Mouse (Mus musculus): Measurements from ENCODE around the gene Tcf12. TPM values are rescaled to one million over a fixed set of nuclear protein-coding genes. Genes with fewer than 3 reads are reported as not detected.

Gene Tcf12
- total and polyA plus RNA-seq, 3 experiments: 34.7 to 329 (median 80.7) TPM

GRCm38 (mm10) chr9:71895291-71895690 is 216.4 kb downstream of the Tcf12 start:
- Histone ChIP-seq H3K9me3 (replicated peaks) (no peaks in the 10 kb centered on the region), H3K4me1 (ENCODE audit: insufficient read depth, low read depth, low read length) (peaks cover 2% of the 10 kb centered on the region; the same call in 1 of the 2 replicates), H3K36me3 (replicated peaks) (peaks cover 26% of the 10 kb centered on the region), H3K27me3 (ENCODE audit: insufficient read depth, low read length) (no peaks in the 10 kb centered on the region), H3K4me3 (ENCODE audit: low read depth, low read length) (no peak overlapping the region)
- ATAC-seq (ENCODE audit: extremely low read depth, insufficient number of reproducible peaks, low FRiP score, poor library complexity, severe bottlenecking) (no peak), DNase-seq (ENCODE audit: low spot score) (no peak)
- TF ChIP-seq TAL1 (conservative IDR thresholded peaks at IDR 0.05; ENCODE audit: low read depth, low read length) (no peak), POLR2AphosphoS5 (IDR thresholded peaks at IDR 0.05; ENCODE audit: insufficient replicate concordance, low read depth, low read length) (no peak), GATA2 (IDR thresholded peaks at IDR 0.05; ENCODE audit: borderline replicate concordance, low read depth, low read length) (no peak), GATA1 (IDR thresholded peaks at IDR 0.05; ENCODE audit: borderline replicate concordance, low read length) (no peak), CTCF (IDR thresholded peaks at IDR 0.05; ENCODE audit: low read depth, low read length) (no peak)

- ATAC-seq (ENCODE audit: extremely low read depth, insufficient number of reproducible peaks, low FRiP score, poor library complexity, severe bottlenecking): no peak
- H3K27me3 ChIP-seq (ENCODE audit: insufficient read depth, low read length): no peaks in the 10 kb centered on the region
- peaks cover 2% of the 10 kb centered on the region; the same call in 1 of the 2 replicates for H3K4me1 ChIP-seq (ENCODE audit: insufficient read depth, low read depth, low read length)
- no peak overlapping the region for H3K4me3 ChIP-seq (ENCODE audit: low read depth, low read length)
- no peaks in the 10 kb centered on the region for H3K9me3 ChIP-seq (replicated peaks)
- H3K36me3 ChIP-seq (replicated peaks): peaks cover 25% of the 10 kb centered on the region
- no peak for DNase-seq (ENCODE audit: low spot score)
- no peak for TF ChIP-seq POLR2AphosphoS5 (IDR thresholded peaks at IDR 0.05; ENCODE audit: insufficient replicate concordance, low read depth, low read length)
- no peak for TF ChIP-seq TAL1 (conservative IDR thresholded peaks at IDR 0.05; ENCODE audit: low read depth, low read length)
- TF ChIP-seq CTCF (IDR thresholded peaks at IDR 0.05; ENCODE audit: low read depth, low read length): no peak
- TF ChIP-seq GATA2 (IDR thresholded peaks at IDR 0.05; ENCODE audit: borderline replicate concordance, low read depth, low read length): no peak
- TF ChIP-seq GATA1 (IDR thresholded peaks at IDR 0.05; ENCODE audit: borderline replicate concordance, low read length): no peak
Measured at GRCm38 (mm10) chr9:71894943-71895286, 216.8 kb downstream of the Tcf12 start.

- TF ChIP-seq TAL1 (conservative IDR thresholded peaks at IDR 0.05; ENCODE audit: low read depth, low read length) (no peak), GATA1 (IDR thresholded peaks at IDR 0.05; ENCODE audit: borderline replicate concordance, low read length) (no peak), GATA2 (IDR thresholded peaks at IDR 0.05; ENCODE audit: borderline replicate concordance, low read depth, low read length) (no peak), CTCF (IDR thresholded peaks at IDR 0.05; ENCODE audit: low read depth, low read length) (no peak), POLR2AphosphoS5 (IDR thresholded peaks at IDR 0.05; ENCODE audit: insufficient replicate concordance, low read depth, low read length) (no peak)
- ATAC-seq (ENCODE audit: extremely low read depth, insufficient number of reproducible peaks, low FRiP score, poor library complexity, severe bottlenecking) (no peak), DNase-seq (ENCODE audit: low spot score) (no peak)
- H3K9me3 ChIP-seq (replicated peaks): no peaks in the 10 kb centered on the region
- H3K27me3 ChIP-seq (ENCODE audit: insufficient read depth, low read length): no peaks in the 10 kb centered on the region
- no peak overlapping the region for H3K4me3 ChIP-seq (ENCODE audit: low read depth, low read length)
- H3K4me1 ChIP-seq (ENCODE audit: insufficient read depth, low read depth, low read length): peaks cover 2% of the 10 kb centered on the region; the same call in 1 of the 2 replicates
- H3K36me3 ChIP-seq (replicated peaks): peaks cover 25% of the 10 kb centered on the region
Measured at GRCm38 (mm10) chr9:71894246-71894942, 217.3 kb downstream of the Tcf12 start.

- peaks cover 4% of the 10 kb centered on the region; the same call in 1 of the 2 replicates for H3K4me1 ChIP-seq (ENCODE audit: insufficient read depth, low read depth, low read length)
- DNase-seq (ENCODE audit: low spot score): no peak
- TF ChIP-seq GATA2 (IDR thresholded peaks at IDR 0.05; ENCODE audit: borderline replicate concordance, low read depth, low read length): no peak
- TF ChIP-seq CTCF (IDR thresholded peaks at IDR 0.05; ENCODE audit: low read depth, low read length): no peak
- no peak for TF ChIP-seq TAL1 (conservative IDR thresholded peaks at IDR 0.05; ENCODE audit: low read depth, low read length)
- TF ChIP-seq POLR2AphosphoS5 (IDR thresholded peaks at IDR 0.05; ENCODE audit: insufficient replicate concordance, low read depth, low read length): no peak
- no peak for TF ChIP-seq GATA1 (IDR thresholded peaks at IDR 0.05; ENCODE audit: borderline replicate concordance, low read length)
- no peaks in the 10 kb centered on the region for H3K9me3 ChIP-seq (replicated peaks)
- no peak overlapping the region for H3K4me3 ChIP-seq (ENCODE audit: low read depth, low read length)
- H3K36me3 ChIP-seq (replicated peaks): peaks cover 18% of the 10 kb centered on the region
- no peak for ATAC-seq (ENCODE audit: extremely low read depth, insufficient number of reproducible peaks, low FRiP score, poor library complexity, severe bottlenecking)
- no peaks in the 10 kb centered on the region for H3K27me3 ChIP-seq (ENCODE audit: insufficient read depth, low read length)
Measured at GRCm38 (mm10) chr9:71888450-71888849, 223.2 kb downstream of the Tcf12 start.

- no peak for ATAC-seq (ENCODE audit: extremely low read depth, insufficient number of reproducible peaks, low FRiP score, poor library complexity, severe bottlenecking)
- Histone ChIP-seq H3K4me1 (ENCODE audit: insufficient read depth, low read depth, low read length) (no peaks in the 10 kb centered on the region), H3K27me3 (ENCODE audit: insufficient read depth, low read length) (no peaks in the 10 kb centered on the region), H3K9me3 (replicated peaks) (no peaks in the 10 kb centered on the region), H3K36me3 (replicated peaks) (peaks cover 60% of the 10 kb centered on the region), H3K4me3 (ENCODE audit: low read depth, low read length) (no peak overlapping the region)
- DNase-seq (ENCODE audit: low spot score): no peak
- TF ChIP-seq TAL1 (conservative IDR thresholded peaks at IDR 0.05; ENCODE audit: low read depth, low read length) (no peak), GATA2 (IDR thresholded peaks at IDR 0.05; ENCODE audit: borderline replicate concordance, low read depth, low read length) (no peak), GATA1 (IDR thresholded peaks at IDR 0.05; ENCODE audit: borderline replicate concordance, low read length) (no peak), CTCF (IDR thresholded peaks at IDR 0.05; ENCODE audit: low read depth, low read length) (no peak), POLR2AphosphoS5 (IDR thresholded peaks at IDR 0.05; ENCODE audit: insufficient replicate concordance, low read depth, low read length) (no peak)
Measured at GRCm38 (mm10) chr9:71880629-71881028, 231.0 kb downstream of the Tcf12 start.

GRCm38 (mm10) chr9:71879972-71880371 is 231.7 kb downstream of the Tcf12 start:
- H3K9me3 ChIP-seq (replicated peaks): no peaks in the 10 kb centered on the region
- H3K36me3 ChIP-seq (replicated peaks): peaks cover 62% of the 10 kb centered on the region
- no peak for DNase-seq (ENCODE audit: low spot score)

More at GRCm38 (mm10) chr9:71879972-71880371, 231.7 kb downstream of the Tcf12 start:
- Histone ChIP-seq H3K4me1 (ENCODE audit: insufficient read depth, low read depth, low read length) (no peaks in the 10 kb centered on the region), H3K4me3 (ENCODE audit: low read depth, low read length) (no peak overlapping the region), H3K27me3 (ENCODE audit: insufficient read depth, low read length) (no peaks in the 10 kb centered on the region)
- TF ChIP-seq CTCF (IDR thresholded peaks at IDR 0.05; ENCODE audit: low read depth, low read length): no peak
- no peak for TF ChIP-seq POLR2AphosphoS5 (IDR thresholded peaks at IDR 0.05; ENCODE audit: insufficient replicate concordance, low read depth, low read length)
- TF ChIP-seq GATA1 (IDR thresholded peaks at IDR 0.05; ENCODE audit: borderline replicate concordance, low read length): no peak
- no peak for TF ChIP-seq TAL1 (conservative IDR thresholded peaks at IDR 0.05; ENCODE audit: low read depth, low read length)
- no peak for TF ChIP-seq GATA2 (IDR thresholded peaks at IDR 0.05; ENCODE audit: borderline replicate concordance, low read depth, low read length)
- no peak for ATAC-seq (ENCODE audit: extremely low read depth, insufficient number of reproducible peaks, low FRiP score, poor library complexity, severe bottlenecking)
